ENCODE assay signal across 8 mouse cellular contexts in genomic region chr15:85131275-85132192, GRCm38 (mm10). TPM values are rescaled to one million over a fixed set of nuclear protein-coding genes. Genes with fewer than 3 reads are reported as not detected.
A peak's percentile ranks its signal among the peaks of the same experiment; 100 is the strongest.
DNase-seq lines count a peak whose midpoint lies in the region; ATAC-seq lines count a peak whose summit lies in the region.

Smc1b (minus strand) TSS chr15:85131964.
Ribc2 (plus strand) TSS chr15:85132078.

- DNase-seq in WW6 (ENCODE audit: low read depth, low spot score): peak; percentile 76
- peak; percentile 56 to 63 for DNase-seq in cerebellum, postnatal 36 days
- DNase-seq in gastrocnemius, adult 18-20 months (ENCODE audit: low spot score): peak; percentile 39
- peak; percentile 6 for DNase-seq in induced T-regulatory cell, adult 2 months (ENCODE audit: low read depth)
- peak; percentile 76 to 83 for DNase-seq in left cerebral cortex, adult 18-20 months (ENCODE audit: low spot score in 2 of 2)
- DNase-seq in lung, postnatal 36 days: peak; percentile 45
- DNase-seq in right cerebral cortex, postnatal 14 days: peak; percentile 88

- ATAC-seq in activated CD4-positive, CD25-positive, alpha-beta regulatory T cell, adult 4 months: no peak

RNA-seq across cellular contexts. Expression of gene Smc1b, which starts in this region (rescaled TPM):
- total RNA-seq in gastrocnemius, adult 18-20 months (2021): not detected
- not detected for total RNA-seq in left cerebral cortex, adult 18-20 months (2021)
- not detected for polyA plus RNA-seq in activated CD4-positive, CD25-positive, alpha-beta regulatory T cell, adult 4 months (2017; shearing (Covaris generic))

RNA-seq across cellular contexts. Expression of gene Ribc2, which starts in this region (rescaled TPM):
- not detected for total RNA-seq in gastrocnemius, adult 18-20 months (2021)
- total RNA-seq in left cerebral cortex, adult 18-20 months (2021): not detected
- not detected for polyA plus RNA-seq in activated CD4-positive, CD25-positive, alpha-beta regulatory T cell, adult 4 months (2017; shearing (Covaris generic))

Comparison
In these comparisons a context has a peak if more than half of its experiments do, and no peak if none do; other contexts are left out.
1. Peak in DNase-seq in gastrocnemius, adult 18-20 months; RNA of the genes that start here not detected or under 1 TPM.
2. Peak in DNase-seq in left cerebral cortex, adult 18-20 months; RNA of the genes that start here not detected or under 1 TPM.
3. DNase-seq: peak in every context shown above with its lines; median percentile 88 in right cerebral cortex, postnatal 14 days; 80 in left cerebral cortex, adult 18-20 months; 76 in WW6; 60 in cerebellum, postnatal 36 days; 45 in lung, postnatal 36 days; 39 in gastrocnemius, adult 18-20 months; 6 in induced T-regulatory cell, adult 2 months.